Mouse (Mus musculus) ES-E14 (cell line): ENCODE results near the gene Marf1.

Experiments used
- CHD2 ChIP-seq: IDR thresholded peaks from 2 replicates; pipeline ENCODE4 v1.6.1; 2014; ENCODE audit warnings: mild to moderate bottlenecking, low read depth, low read length, inconsistent platforms
- ZC3H11A ChIP-seq: IDR thresholded peaks from 2 replicates; pipeline ENCODE4 v1.6.1; 2012; ENCODE audit warnings: low read depth, mild to moderate bottlenecking, inconsistent platforms, low read length, borderline replicate concordance
- ZNF384 ChIP-seq: IDR thresholded peaks from 2 replicates; pipeline ENCODE4 v1.6.1; 2012; ENCODE audit warnings: low read depth, low read length, inconsistent platforms

DNA sequence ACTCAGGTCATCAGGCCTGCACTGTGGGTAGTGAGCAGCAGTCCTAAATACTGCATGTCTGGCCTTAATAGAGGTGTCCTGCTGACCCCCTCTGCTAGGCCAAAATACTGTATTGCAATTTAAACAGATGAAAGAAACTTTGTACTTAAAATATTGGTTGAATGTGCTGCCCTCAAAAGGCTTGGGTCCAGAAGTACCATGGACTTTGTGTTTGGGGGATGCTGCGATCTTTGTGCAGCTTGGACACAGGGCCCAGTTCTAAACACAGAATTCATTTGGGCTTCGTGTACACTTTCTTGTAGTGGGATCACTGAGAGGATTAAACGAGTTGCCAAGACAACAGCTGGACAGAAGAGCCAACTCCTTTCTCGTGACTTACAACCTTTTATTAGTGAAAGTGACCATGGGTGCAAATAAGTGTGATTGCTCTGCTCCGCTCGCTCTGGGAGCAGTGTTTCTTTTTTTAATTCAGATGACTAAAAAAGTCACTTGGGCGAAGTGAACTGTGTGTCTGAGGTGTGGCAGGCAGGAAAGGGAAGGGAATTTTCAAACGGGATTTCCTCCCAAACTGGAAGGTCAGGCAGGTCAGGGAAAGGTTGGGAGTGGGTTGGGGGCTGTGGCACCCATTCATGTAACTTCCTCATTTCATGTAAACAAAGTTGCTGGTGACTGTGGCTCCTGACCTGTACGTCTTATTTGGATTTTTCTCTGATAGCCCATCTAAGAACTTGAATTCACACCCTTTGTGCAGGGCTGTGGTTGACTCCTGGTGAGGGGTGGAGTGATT, 31.2 kb upstream of the Marf1 start:
- TF ChIP-seq ZNF384 (no peak), ZC3H11A (no peak), CHD2 (no peak)
